Mouse (Mus musculus) layer of hippocampus, postnatal 36 days (tissue): Measurements from ENCODE around the gene Klk1b1. TPM values are rescaled to one million over a fixed set of nuclear protein-coding genes. Genes with fewer than 3 reads are reported as not detected.
"Not testable (repeated sequence)": the region's sequence is repeated elsewhere in the genome, so short reads cannot be mapped to it uniquely, and the experiment has no call there.

Experiments used
- DNase-seq, 2 experiments: peaks; one replicate each; pipeline ENCODE4 v3.0.0; 2022
- total RNA-seq, 2 experiments: library from RNA; stranded (reverse); gene quantifications; 2 replicates each; pipeline ENCODE4 v1.2.3; 2021

The Klk1b1 gene
- not detected for total RNA-seq

DNA sequence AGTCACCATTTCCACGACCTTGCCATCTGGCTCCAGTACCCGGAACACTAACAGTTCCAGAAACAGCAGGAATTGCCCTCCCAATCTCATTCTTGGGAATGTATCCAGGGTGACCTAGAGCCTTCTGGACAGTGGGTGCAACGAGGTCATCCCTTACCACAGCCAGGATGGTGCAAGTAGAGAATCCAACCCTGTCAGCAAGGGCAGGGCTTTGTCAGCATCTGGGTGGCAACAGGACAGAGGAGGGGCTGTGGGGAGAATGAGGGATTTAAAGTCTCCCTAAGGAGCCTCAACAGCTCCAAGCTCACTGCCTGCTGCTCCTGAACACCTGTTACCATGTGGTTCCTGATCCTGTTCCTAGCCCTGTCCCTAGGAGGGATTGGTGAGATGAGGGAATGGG lies at the start of gene Klk1b1:
Klk1b1 (plus strand) TSS at position 301 of the 400 bp plus-strand sequence.
- no peak for DNase-seq

GRCm38 (mm10) chr7:43918426-43918825 lies 48.1 kb upstream of the Klk1b1 start:
- DNase-seq, result no peak

GRCm38 (mm10) chr7:43918871-43919270 lies 47.7 kb upstream of the Klk1b1 start:
- DNase-seq, result no peak

- peak; percentile 58 to 64 for DNase-seq
Observed at GRCm38 (mm10) chr7:43919559-43920451, 46.7 kb upstream of the Klk1b1 start.

DNA sequence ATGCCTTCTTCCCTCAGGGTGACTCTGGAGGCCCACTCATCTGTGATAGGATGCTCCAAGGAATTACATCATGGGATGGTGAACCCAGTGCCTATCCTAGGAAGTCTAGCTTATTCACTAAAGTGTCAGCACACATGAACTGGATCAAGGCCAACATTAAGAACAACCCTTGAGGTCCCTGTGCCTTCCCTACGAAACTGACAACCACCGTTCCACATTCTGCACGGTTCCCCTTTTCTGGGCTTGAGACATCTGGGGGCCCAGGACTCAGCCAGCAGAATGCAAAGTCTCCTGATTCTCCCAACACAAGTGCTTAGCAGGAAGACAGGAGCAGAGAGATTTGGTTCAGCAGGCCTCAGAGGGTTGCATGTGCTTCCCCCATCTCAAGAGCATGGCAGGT lies 46.0 kb upstream of the Klk1b1 start:
- DNase-seq, result no peak

- no peak for DNase-seq
Observed at GRCm38 (mm10) chr7:43921087-43921486, 45.5 kb upstream of the Klk1b1 start.

DNA sequence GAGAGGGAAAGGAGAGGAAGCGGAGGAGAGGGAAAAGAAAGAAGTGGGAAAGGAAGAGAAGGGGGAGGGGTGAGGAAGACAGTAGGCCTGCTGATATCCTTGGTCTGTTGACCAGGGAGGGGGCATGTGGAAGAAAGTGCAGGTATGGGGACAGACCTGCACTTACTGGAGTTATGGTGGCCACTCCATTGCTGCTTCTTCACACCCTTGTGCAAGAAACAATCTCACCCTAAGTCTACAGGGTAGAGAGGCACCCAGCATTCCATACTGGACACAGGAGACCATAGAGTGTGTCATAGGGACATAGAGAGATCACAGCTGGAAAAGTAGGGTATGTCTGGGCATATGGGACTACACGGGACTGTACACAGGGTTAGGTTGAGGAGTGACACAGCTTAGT lies 44.6 kb upstream of the Klk1b1 start:
- DNase-seq, result no peak

- no peak for DNase-seq
Observed at GRCm38 (mm10) chr7:43925985-43926384, 40.6 kb upstream of the Klk1b1 start.

GRCm38 (mm10) chr7:43928521-43928920 lies 38.0 kb upstream of the Klk1b1 start:
- no peak for DNase-seq

- no peak for DNase-seq
Observed at GRCm38 (mm10) chr7:43932337-43932736, 34.2 kb upstream of the Klk1b1 start.

DNA sequence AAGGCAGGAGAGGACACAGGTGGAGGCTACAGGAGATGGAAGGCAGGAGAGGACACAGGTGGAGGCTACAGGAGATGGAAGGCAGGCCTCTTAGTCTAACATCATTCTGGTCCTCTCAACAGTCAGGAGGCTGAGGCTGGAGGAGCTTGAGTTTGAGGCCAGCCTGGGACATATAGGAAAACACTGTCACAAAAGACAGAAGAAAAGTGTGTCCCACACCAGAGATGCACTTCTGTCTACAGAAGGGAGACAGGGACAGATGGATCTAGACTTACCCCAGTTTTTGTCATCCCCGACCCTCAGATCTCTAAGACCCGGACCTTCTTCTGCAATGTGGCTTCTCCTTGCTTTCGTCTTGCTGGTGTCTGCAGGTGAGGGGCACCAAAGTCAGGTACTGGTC lies 33.1 kb upstream of the Klk1b1 start, which contains the start of gene Klk15:
Klk15 (plus strand) TSS at position 301 of the 400 bp plus-strand sequence.
- no peak for DNase-seq

- DNase-seq, result no peak
Observed at GRCm38 (mm10) chr7:43934747-43935146, 31.8 kb upstream of the Klk1b1 start.

DNA sequence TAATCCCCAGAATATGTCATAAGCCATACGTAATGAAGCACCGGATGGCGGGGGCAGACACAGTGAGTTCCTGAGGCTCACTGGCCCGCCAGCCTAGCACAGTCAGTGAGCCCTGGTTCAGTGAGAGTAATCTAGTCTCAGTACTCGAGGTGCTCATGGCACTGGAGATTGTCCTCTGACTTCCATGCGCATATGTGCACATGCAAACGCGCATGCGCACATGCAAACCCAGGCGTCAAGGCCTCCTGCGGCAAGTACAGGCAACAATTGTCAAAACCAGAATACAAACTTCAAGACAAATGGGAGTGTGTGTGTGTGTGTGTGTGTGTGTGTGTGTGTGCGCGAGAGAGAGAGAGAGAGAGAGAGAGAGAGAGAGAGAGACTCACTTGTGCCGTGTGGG lies 30.0 kb upstream of the Klk1b1 start:
- no peak for DNase-seq

DNA sequence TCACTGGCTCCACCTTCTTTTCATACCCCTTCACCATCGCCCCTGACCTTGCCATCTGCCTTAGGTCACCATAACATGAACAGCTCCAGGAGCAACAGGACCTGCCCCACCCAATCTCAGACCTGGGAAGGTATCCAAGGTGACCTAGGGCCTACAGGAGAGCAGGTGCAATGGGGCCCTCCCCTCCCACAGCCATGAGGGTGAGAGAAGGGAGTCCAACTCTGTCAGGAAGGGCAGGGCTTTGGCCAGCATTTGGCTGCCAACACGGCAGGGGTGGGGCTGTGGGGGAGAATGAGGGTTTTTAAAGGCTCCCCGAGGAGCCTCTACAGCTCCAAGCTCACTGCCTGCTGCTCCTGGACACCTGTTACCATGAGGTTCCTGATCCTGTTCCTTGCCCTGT lies 24.3 kb upstream of the Klk1b1 start:
- DNase-seq, result not testable (repeated sequence)

- no peak for DNase-seq
Observed at GRCm38 (mm10) chr7:43944727-43945264, 21.8 kb upstream of the Klk1b1 start.

DNA sequence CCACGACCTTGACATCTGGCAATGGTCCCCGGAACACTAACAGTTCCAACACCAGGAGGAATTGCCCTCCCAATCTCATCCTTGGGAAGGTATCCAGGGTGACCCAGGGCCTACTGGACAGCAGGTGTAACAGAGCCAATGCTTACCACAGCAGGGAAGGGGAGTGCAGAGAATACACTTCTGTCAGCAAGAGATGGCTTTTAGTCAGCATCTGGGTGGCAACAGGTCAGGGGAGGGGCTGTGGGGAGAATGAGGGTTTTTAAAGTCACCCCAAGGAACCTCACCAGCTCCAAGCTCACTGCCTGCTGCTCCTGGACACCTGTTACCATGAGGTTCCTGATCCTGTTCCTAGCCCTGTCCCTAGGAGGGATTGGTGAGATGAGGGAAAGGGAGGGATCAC lies 16.2 kb upstream of the Klk1b1 start, which contains the start of gene Klk1b8:
Klk1b8 (plus strand) TSS at position 301 of the 400 bp plus-strand sequence.
- no peak for DNase-seq

DNA sequence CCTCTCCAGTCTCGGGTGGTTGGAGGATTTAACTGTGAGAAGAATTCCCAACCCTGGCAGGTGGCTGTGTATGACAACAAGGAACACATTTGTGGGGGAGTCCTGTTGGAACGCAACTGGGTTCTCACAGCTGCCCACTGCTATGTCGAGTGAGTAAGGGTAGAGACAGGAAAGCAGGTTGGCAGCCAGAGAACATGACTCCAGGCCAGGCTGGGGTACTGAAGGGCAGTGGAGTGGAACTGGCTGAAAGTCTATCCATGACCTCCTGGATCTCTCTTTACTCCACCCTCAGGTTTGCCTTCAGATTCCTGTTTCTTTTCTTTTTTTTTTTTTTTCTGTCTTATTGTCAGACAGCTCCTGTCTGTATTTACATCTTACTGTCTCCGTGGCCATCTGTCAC lies 13.8 kb upstream of the Klk1b1 start:
- peak; percentile 16 to 24 for DNase-seq

- no peak for DNase-seq
Observed at GRCm38 (mm10) chr7:43967058-43967457, 507 bp downstream of the Klk1b1 start.

- DNase-seq, result no peak
Observed at GRCm38 (mm10) chr7:43967612-43968011, 1.1 kb downstream of the Klk1b1 start.

DNA sequence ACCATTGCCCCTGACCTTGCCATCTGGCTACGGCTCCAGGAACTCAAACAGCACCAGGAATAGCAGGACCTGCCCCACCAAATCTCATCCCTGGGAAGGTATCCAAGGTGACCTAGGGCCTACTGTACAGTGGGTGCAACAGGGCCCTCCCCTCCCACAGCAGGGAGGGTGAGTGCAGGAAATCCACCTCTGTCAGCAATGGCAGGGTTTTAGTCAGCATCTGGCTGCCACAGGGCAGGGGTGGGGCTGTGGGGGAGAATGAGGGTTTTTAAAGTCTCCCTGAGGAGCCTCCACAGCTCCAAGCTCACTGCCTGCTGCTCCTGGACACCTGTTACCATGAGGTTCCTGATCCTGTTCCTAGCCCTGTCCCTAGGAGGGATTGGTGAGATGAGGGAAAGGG lies 9.2 kb downstream of the Klk1b1 start, which contains the start of gene Klk1b9:
Klk1b9 (plus strand) TSS at position 301 of the 400 bp plus-strand sequence.
- not testable (repeated sequence) for DNase-seq

DNA sequence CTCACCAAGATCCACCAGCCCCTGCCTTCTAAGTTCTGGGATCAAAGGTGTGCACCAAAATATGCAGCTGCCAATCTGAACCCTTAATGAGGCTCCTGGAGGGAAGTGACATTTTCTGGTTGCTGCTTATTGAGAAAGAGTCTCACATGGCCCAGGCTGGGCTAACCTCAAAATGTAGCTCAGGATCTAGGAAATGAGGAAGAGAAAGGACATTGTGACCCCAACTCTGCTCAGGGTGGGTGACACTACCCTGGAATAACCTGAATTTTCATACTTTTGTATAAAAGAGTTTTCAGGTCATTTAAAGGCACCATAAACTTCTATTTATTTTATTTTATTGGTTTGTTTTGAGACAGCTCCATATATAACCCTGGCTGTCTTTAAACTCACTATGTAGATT lies 19.1 kb downstream of the Klk1b1 start:
- DNase-seq, result no peak

- DNase-seq, result not testable (repeated sequence)
Observed at GRCm38 (mm10) chr7:43994821-43995220, 28.3 kb downstream of the Klk1b1 start.

DNA sequence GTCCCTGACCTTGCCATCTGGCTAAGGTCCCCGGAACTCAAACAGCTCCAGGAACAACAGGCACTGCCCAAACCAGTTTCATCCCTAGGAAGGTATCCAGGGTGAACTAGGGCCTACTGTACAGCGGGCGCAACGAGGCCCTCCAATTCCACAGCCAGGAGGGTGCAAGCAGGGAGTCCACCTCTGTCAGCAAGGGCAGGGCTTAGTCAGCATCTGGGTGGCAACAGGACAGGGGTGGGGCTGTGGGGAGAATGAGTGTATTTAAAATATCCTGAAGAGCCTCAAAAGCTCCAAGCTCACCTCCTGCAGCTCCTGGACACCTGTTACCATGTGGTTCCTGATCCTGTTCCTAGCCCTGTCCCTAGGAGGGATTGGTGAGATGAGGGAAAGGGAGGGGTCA lies 29.0 kb downstream of the Klk1b1 start, which contains the start of gene Klk1b11:
Klk1b11 (plus strand) TSS at position 301 of the 400 bp plus-strand sequence.
- DNase-seq, result not testable (repeated sequence)

DNA sequence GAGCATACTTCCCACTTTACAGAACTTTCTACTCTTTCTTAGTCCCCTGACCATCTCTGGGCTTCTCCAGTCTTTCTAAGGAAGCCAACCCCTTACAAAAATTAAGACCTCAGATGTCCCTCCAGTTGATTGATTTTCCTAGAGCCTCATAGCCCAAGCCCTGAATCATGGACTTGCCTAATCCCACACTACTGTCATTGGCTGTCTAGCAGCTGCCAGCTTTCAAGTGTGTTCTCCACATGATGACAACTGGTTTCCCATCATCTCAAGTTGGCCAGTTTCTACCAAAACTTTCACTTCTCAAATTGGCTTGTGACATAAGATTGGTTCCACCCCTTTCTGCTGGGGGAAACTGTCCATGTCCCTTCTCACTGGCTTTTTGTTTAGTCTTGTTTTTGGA lies 38.3 kb downstream of the Klk1b1 start:
- no peak for DNase-seq
